Mouse (Mus musculus): ENCODE results near the gene Spout1. TPM values are rescaled to one million over a fixed set of nuclear protein-coding genes. Genes with fewer than 3 reads are reported as not detected.
"Not testable (repeated sequence)": the region's sequence is repeated elsewhere in the genome, so short reads cannot be mapped to it uniquely, and the experiment has no call there.

Spout1 gene
- total RNA-seq, 4 experiments from 2014 or later = 30.7 to 36.2 (median 31.6) TPM

DNA sequence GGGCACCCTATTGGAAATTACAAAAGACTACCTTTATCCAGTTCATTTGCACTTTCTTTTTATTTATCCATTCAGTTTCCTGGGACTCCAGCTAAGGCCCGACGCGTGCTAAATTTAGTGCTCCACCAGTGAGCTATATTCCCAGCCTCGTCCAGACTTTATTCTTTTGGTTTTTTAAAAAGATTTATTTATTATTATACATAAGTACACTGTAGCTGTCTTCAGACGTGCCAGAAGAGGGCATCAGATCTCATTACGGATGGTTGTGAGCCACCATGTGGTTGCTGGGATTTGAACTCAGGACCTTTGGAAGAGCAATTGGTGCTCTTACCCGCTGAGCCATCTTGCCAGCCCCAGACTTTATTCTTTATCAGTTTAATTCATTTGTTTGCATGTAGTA, 452 bp upstream of the Spout1 start:
- DNase-seq (ENCODE audit: low spot score in 2 of 2) = not testable (repeated sequence)

DNA sequence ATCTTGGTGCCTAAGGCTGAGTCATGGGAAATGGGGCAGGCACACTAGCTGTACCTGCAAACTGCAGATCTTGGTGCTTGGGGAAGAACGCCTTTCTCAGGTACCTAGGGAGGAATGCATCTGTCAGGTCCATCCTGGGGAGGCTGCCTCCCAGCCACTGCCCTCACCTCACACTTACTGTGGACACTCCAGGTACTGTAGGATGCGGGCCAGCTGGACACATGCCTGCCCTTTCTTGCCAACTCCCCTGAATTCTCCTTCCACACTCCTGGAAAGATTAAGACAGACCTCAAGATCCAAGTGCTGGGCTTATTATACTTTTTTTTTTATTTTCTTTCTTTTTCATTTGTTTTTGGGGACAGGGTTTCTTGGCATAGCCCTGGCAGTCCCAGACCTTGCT, 1.7 kb downstream of the Spout1 start:
- DNase-seq (ENCODE audit: low spot score in 2 of 2) = no peak

DNA sequence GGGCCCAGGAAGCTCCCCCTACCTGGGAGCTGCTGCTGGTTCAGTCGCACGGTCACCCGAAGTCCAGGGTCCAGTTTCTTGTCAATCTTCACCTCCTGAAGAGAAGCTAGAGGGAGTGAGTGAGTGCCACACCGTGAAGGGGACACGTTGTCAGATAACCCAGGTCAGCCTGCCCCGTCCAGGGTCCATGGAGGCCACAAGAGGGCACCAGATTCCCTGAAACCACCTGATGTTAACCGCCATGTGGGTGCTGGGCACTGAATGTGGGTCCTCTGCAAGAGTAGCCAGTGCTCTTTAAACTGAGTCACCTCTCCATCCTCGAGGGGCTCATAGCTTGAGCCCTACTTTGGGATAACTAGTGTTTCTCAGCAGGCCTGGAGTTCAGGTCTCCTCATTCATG, 2.4 kb downstream of the Spout1 start:
- DNase-seq (ENCODE audit: low spot score in 2 of 2) = no peak

DNA sequence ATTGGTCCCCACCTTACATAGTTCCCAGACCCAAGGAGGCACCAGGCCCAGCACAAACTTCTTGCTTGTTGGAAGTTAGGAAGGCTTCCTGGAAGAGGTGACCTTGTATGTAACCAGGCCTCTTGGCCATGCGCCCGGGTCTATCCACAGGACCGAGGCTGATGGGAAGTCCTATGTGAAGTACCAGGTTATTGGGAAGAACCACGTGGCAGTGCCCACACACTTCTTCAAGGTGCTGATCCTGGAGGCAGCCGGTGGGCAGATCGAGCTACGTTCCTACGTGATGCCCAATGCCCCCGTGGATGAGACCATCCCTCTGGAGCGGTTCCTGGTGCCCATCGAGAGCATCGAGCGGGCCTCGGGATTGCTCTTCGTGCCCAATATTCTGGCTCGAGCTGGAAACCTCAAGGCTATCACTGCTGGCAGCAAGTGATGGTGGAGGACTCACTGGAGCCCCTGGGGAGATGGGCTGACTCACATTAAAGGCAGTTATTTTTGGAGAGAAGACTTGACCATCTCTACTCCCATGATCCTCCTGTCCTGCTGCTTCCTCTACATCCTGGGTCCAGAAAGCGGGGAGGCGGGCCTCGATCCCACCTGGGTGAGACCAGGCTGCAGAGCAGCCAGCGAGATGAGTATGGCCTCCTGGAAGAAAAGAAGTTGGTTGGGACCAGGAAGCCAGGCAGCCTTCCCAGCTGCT, 4.6 kb downstream of the Spout1 start:
- no peak for DNase-seq (ENCODE audit: low spot score in 2 of 2)

DNA sequence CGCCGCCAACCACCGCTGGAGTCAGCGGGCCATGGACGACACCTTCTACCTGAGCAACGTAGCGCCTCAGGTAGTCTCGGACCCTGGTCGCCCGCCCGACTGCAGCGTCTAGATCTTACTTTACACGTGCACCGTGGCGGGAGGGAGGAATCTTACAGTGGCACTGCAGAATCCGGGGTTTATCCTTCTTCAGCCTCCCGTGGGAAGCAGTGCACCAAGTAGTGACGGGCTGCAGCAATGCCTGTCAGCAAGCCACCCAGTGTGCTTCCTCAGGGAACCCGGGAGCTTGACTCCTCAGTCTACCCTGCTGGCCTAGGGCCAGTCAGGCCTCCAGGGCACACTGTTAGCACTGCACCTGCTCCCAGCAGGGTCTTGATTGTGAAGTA, 6.3 kb downstream of the Spout1 start:
- DNase-seq (ENCODE audit: low spot score in 2 of 2) = no peak

DNA sequence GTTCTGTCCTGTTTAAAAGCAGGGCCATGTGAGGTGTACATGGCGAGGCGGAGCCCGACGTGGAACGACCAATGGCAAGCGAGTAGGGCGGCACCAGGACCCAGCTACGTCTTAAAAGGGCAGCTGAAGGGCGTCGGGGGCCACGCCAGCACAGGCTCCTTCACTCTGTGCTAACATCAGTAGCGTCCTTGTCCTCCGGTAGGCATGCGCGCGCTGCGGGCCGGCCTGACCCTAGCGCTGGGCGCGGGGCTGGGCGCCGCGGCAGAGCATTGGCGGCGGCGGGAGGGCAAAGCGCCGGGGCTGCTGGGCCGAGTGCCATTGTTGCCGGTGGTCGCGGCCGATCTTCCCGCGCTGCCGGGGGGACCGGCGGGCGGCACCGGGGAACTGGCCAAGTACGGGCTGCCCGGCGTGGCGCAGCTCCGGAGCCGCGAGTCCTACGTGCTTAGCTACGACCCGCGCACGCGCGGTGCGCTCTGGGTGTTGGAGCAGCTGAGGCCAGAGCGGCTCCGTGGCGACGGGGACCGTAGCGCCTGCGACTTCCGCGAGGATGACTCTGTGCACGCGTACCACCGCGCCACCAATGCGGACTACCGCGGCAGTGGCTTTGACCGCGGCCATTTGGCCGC, 6.8 kb downstream of the Spout1 start, which contains the start of gene Endog:
Gene Endog (plus strand): TSS at position 123 of the 626 bp plus-strand sequence.
- peak; percentile 83 to 89 for DNase-seq (ENCODE audit: low spot score in 2 of 2)

DNA sequence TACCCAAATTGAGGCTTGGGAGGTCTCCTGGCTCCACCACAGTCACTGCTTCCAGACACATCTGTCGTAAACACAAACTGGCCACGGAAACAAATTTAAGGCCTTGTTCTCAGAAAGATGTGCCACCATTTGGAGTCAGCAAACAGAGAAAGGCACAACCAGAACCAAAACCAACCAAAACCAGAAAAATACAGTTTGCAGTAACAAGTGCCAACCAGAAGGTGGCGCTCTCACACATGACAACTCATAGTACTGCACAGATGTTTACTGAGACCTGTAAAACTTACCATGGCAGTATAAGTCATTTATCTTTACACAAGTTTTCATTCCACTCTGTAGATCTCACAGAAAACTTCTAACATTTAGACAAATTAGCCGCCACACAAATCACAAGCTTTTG, 11.6 kb downstream of the Spout1 start:
- DNase-seq (ENCODE audit: low spot score in 2 of 2) = no peak

DNA sequence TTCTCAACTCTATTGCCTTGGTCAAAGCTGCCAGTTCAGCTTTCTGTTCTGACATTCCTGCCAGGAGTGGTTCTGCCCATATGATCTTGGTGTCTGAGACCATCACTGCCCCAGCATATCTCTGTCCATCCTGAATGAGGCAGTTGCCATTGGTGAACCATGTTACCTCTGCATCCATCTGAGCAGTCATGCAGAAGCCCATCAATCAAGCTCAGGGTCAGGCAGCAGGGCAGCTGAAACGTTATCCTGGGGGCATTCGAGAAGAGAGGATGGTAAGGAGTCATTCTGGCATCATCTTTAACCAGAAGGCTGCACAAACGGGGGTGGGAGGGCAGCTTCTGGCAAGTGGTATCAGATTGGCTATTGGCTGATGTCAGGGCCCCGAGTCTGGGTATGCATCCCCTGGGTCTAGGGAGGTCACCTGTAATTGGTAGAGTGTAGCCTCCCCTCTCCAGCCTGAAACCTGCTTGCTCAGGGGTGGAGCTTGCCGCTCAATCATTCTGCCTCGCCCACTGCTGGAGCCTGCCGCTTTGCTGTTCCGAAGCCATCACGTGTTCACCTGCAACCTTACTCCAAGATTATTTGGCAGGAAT, 13.8 kb downstream of the Spout1 start:
- DNase-seq (ENCODE audit: low spot score in 2 of 2) = no peak

DNA sequence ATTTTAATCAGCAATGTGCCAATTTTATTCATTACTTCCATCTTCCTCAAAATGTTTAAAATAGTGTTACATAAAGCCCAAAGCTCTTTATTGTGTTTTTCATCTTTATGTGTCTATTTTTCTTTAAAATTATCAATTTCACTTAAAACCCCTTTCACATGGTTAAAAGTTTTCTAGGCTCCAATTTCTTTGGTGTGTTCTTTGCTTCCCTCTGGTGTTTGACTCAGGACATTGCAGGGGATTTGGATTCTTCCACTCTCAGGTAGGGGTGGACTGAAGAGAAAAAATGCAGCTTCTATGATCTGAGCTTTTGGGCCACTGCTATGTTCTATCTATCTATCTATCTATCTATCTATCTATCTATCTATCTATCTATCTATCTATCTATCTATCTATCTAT, 16.4 kb downstream of the Spout1 start:
- DNase-seq (ENCODE audit: low spot score in 2 of 2) = no peak

DNA sequence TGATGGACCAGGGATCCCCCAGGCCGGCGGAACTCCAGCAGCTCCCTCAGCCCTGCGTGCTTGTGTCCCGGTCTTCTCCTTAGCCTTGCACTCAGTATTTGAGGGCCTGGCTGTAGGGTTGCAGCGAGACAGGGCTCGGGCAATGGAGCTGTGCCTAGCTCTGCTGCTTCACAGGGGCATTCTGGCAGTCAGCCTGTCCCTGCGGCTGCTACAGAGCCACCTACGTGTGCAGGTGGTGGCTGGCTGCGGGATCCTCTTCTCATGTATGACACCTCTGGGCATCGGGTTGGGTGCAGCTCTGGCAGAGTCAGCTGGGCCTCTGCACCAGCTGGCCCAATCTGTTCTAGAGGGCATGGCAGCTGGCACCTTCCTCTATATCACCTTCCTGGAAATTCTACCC, 18.4 kb downstream of the Spout1 start:
- not testable (repeated sequence) for DNase-seq (ENCODE audit: low spot score in 2 of 2)

DNA sequence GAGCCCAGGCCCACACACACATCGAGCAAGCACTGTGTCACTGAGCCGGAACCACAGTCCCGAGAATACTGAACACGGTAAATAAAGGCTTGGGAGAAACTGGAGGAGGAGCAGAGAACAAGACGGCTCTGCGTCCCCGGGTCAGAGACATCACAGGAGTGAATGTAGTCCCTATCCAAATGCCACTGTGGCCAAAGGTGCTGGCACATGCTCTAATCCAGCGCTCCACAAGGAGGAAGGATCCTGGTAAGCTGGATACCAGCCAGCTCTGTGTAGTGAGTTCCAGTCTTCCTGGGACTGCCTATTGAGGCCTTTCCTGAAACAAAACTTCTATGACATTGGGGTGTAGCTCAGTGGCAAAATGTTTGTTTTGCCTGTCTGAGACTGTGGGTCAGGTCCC, 25.6 kb downstream of the Spout1 start:
- DNase-seq (ENCODE audit: low spot score in 2 of 2) = no peak

DNA sequence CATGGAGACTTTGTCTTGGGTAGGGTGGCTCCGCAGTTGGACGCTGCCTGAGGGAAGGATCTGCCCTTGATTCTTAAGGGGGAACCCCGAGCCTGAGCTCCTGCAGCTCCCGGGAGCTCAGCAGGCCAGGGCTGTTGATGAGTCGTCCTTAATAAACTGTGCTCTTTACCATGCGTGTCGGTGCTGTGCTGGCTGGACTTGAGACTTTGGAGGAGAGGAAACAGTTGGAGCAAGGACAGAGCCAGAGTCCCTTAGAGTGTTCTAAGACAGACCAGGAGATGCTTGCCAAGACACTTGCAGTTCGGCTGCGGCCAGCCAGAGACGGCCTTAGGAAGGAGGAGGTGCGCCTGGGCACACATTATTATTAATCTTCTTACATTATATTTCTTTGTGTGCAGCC, 26.4 kb downstream of the Spout1 start:
- no peak for DNase-seq (ENCODE audit: low spot score in 2 of 2)

DNA sequence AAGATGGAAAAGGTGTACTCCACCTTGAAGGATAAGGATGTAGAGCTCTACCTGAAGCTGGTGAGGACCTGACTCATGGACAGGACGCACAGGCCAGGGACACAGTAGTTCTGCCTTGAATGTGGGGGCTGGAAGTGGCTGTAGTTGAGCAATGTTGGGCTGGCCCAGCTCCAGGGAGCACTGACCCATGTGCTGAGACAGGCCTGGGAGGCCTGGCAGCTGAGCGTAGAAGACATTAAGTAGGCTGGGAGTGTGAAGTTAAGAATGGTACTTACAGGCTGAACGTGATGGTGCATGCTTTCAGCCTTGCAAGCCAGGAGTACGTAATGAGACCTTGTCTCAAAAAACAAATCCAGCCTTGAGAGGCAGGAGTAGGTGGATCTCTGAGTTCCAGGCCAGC, 30.8 kb downstream of the Spout1 start:
- no peak for DNase-seq (ENCODE audit: low spot score in 2 of 2)

DNA sequence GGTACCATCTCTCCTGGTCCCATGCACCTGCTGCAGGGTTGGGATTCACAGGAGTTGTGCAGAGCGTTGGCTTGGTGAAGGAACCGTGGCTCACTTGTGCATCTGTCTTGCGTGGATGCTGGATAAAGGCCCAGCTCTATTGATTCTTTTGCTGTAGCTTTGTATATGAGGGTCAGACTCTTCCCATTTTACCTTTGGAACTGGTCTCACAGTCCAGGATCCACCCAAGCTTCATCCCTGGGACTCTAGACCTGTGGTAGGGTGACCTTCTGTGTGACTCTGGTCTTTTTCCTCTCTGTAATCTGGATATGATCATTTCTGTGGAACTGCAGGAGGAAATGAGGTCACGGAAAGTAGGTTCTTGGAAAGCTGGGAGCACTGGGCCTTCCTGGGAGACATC, 33.8 kb downstream of the Spout1 start:
- DNase-seq (ENCODE audit: low spot score in 2 of 2) = no peak

DNA sequence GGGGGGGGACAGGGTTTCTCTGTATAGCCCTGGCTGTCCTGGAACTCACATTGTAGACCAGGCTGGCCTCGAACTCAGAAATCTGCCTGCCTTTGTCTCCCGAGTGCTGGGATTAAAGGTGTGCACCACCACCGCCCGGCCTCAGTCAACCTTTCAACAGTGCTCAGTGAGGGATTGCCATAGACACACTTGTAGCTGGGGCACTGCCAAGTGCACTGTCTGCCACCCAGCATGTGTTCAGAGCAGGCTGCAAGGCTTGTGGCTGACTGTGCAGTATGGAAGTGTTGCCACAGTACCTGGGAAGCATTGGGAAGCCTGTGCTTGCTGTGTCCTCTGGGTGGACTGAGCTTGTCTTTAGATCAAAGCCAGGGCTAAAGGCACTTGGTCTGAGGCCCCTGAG, 38.2 kb downstream of the Spout1 start:
- DNase-seq (ENCODE audit: low spot score in 2 of 2) = not testable (repeated sequence)

DNA sequence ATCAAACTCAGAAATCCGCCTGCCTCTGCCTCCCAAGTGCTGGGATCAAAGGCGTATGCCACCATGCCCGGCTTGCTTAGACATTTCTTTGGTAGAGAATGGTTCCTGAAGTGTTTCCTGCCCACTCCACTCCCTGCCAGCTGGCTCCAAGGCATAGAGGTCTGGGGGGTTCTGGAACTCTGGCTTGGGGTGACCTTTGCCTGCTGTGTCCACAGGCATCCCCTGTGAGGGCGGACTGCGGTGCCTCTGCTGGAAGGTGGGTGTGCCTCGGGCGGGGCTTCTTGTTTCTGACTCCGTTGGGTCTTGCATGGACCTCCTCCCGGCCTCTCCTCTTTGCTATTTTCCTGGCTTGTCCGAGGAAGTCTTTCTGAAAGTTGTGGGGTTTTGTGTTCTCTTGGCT, 41.8 kb downstream of the Spout1 start:
- no peak for DNase-seq (ENCODE audit: low spot score in 2 of 2)

DNA sequence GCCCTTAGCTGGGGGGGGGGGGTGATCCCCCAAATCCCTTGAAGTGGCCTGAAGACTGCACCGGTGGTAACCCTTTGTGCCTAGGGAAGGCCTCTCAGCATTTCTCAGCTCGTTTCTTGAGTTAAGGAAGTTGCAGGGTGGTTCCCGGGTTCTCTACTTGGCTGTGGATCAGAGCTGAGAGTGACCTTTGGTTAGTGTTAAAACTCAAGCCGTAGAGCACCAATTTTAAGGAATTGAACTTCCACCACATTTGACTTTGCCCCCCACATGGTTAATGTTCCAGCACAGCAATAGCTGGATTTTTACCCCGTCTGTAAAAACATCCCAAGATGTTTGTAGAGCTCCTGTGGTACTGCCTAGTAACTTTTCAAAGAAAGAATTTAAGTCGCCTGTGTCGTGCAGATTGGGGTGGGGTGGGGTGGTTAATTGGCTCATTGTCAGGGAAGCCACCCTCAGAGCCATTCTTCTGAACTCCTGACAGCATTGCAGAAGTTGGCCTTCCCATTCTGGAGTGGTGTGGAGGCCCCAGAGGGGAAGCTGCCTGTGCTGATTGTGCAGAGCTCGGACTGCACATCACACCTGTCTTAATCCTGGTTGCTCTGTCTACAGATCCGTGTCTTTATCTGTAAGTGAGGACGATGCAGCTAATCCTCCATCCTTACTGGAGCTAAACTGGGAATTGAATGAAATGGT, 43.2 kb downstream of the Spout1 start:
- DNase-seq (ENCODE audit: low spot score in 2 of 2) = no peak

DNA sequence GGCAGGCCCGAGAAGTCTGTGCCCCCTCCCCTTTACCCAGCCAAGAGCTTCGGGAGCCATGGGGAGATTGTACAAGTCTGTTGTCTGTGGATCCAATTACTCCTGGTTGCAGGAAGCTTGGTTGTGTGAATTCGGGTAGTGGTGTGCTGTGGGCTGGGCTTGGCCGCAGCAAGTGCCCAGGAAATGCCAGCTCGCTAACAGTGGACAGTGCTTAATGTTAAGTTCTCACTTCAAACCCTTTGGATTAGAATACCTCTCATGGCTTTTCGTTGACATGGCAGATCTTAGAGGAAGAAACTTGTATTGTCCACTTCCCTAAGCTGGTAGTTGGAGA, 43.9 kb downstream of the Spout1 start:
- no peak for DNase-seq (ENCODE audit: low spot score in 2 of 2)

DNA sequence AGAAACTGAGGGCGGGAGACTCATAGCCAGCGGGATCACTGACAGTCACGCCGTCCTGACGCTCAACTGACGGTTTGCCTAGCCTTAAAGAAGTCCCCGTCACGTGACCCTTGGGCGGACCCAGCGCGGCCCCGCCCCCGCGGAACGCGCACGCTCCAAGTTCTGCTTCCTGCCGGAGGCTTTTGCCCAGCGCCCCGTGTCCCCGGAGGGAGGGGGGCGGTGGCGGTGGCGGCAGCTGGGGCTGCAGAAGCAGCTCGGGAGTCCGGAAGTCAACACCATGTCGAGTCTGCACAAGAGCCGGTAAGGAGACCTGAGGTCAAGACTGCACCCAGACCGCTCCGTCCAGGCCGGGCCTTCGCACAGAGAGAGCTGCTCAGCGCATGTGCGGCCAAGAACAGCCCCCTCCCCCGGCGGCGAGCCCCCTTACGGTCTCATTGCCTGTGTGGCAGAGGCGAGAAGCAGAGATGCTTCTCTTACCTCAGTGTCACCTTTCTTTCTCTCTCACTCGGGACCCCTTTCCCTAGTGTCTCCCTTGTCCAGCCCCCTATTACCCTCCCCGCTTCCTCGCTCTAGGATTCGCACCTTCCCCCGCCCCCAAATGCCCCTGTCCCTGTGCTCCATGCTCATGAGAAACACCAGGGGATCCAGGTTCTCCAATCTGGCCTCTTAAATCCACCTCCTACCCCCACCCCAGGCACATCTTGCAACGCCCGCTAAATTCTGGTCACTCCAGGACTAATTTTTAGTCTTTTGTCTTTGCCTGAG, 44.5 kb downstream of the Spout1 start, which contains the start of gene Tbc1d13:
Gene Tbc1d13 (plus strand): TSS at position 134 of the 765 bp plus-strand sequence.
- DNase-seq (ENCODE audit: low spot score in 2 of 2) = peak; percentile 96 to 98

DNA sequence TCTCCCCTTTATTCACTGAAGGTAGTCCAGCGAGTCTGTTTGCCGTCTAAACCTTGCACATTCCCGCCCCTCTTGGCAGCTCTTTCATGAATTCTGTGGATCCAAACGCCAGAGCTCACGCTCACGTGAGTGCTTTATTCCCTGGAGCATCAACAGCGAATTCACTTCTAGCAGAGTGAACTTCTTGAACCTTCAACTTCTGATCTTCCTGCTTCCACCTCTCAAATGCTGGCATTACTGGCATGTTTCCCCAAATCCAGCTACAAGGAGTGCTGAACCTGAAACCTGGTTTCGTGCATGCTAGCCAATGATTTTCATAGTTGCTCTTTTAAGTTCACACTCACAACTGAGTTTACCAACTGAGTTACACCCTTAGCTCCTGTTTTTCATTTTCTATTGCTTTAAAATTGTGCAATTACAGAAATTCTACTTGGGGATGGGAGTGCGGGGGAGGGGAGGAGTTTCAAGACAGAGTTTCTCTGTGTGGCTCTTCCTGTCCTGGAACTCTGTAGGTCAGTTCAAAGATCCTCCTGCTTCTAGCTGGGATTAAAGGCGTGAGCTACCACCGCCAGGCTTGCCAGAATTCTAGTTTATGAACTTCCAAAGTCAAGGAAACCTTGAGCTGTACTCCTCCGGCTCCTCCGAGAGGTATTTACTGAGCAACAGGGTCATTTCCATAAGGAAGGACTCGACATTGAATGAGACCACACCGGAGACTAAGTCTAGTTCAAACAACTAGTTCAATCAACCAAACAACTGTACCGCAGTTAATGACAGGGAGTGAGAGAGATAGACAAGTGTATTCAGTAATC, 45.3 kb downstream of the Spout1 start:
- no peak for DNase-seq (ENCODE audit: low spot score in 2 of 2)

DNA sequence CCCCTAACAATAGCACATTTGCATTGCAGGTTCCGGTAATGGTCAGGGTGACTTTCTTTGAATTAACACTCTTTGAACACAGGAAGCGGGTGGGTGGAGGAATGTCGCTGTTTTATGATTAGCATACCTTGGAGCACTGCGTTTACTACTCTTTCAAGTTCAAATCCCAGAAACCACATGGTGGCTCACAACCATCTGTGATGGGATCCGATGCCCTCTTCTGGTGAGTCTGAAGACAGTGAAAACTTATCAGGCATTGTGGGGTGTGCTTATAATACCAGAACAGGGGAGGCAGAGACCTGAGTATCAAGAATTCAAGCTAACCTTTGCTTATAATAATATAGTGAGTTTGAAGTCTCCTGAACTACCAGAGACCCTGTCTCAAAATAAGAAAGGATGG, 47.0 kb downstream of the Spout1 start:
- not testable (repeated sequence) for DNase-seq (ENCODE audit: low spot score in 2 of 2)
